Mouse (Mus musculus) kidney, postnatal 14 days (tissue): ENCODE data around the gene Actb.

Experiments used
- DNase-seq: peaks from one replicate; pipeline ENCODE4 v3.0.0; 2022; ENCODE audit warnings: mixed read lengths

The Actb gene

GRCm38 (mm10) chr5:142906532-142907047, at the start of gene Actb:
Gene Actb, minus strand, starts transcription at chr5:142906754.
- peak; percentile 98 for DNase-seq

- no peak for DNase-seq
These were observed 47.1 kb upstream of the Actb start for GRCm38 (mm10) chr5:142953641-142954040.

DNA sequence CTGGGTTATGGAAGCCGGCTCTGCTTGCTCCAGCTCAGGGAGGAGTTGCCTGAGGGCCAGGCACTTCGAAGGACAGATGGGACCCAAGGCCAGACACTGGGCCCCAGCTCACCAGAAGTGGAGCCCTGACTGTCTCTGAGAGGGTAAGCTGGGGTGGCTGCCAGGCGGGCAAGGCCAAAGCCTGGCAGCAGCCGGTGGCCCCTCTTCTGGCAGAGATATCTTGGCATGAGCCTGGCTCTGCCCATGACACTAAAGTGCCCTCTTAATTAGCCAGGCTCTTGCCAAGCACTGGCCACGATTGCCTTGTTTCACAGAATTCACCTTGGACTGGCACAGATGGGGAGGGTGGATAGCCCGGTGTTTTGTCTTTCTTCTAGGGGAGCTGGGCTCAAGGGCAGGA, 43.9 kb upstream of the Actb start:
- DNase-seq = no peak

DNA sequence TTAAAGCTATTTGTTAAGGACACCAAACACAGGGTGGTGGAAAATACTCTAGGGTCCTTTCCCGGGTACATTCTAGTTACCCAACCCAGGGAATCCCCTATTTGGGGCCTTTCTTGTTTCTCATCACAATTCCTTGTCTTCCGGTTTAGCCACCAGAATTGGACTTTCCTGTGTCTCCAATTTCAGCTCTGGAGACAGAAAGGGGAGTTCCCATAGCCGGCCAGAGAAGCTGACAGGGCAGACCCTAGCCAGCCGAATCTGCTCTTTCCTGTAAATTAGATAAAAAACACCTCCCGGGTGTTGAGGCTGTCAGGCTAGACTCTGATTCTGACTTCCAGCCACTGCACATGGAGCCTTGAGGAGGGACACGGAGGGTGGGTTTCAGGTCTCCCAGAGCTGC, 43.0 kb upstream of the Actb start:
- DNase-seq = peak; percentile 37

DNA sequence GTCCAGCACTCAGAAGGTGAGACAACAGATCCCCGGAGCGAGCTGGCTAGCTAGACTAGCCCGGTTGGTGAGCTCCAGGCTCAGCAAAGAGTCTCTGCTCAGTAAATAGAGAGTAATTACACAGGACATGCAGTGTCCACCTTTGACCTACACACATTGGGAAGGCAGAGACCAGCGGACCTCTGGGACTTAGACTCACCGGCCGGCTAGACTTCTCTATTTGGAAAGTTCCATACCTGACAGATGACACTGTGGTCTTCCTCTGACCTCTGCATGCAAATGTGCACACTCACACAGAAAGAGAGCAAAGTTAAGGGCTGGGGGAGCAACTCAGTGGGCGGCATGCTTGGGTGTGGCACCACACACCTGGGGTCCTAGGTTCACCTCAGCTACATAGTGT, 40.9 kb upstream of the Actb start:
- DNase-seq = no peak

DNA sequence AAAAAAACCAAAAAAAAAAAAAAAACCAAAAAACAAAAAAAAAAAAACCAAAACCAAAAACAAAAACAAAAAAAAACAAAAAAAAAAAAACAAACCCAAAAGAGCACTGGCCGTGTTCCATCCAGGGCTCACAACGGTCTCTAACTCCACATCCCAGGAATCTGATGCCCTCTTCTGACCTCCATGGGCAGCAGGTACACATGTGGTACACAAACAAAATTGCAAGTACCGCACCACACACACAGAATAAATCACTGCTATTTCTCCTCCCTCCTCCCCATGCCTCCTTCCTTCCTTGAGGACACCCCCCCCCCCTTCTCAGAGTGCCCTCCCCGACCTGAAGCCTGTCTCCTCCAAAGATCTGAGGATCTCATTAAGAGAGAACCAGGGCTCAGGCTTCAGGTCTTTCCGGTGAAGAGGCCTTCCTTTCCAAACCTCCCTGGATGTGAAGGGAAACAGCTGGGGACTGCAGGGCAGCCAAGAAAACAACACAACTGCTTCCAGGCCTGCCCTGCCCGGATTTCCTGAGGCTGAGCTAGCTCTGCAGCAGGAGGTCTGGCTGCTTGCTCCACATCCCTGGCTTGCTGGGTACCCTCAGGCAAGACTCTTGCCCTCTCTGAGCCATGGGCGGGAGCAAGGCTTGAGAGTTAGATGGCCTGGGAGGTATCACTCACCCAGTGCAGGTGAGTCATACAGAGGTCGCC, 38.6 kb upstream of the Actb start:
- peak; percentile 82 for DNase-seq

DNA sequence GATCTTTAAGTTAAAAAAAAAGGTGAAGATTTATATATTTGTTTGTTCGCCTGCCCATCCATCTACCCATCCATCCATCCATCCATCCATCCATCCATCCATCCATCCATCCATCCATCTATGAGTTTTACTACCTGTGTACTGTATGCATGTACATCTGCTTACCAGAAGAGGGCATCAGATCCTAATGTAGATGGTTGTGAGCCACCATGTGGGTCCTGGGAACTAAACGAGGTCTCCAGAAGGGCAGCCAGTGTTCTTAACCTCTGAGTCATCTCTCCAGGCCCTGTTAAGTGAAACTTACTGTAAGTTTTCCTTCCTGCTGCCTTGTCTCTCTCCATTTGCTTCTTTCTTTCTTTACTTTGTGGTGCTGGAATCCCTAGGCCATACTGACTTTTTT, 33.8 kb upstream of the Actb start:
- no peak for DNase-seq

DNA sequence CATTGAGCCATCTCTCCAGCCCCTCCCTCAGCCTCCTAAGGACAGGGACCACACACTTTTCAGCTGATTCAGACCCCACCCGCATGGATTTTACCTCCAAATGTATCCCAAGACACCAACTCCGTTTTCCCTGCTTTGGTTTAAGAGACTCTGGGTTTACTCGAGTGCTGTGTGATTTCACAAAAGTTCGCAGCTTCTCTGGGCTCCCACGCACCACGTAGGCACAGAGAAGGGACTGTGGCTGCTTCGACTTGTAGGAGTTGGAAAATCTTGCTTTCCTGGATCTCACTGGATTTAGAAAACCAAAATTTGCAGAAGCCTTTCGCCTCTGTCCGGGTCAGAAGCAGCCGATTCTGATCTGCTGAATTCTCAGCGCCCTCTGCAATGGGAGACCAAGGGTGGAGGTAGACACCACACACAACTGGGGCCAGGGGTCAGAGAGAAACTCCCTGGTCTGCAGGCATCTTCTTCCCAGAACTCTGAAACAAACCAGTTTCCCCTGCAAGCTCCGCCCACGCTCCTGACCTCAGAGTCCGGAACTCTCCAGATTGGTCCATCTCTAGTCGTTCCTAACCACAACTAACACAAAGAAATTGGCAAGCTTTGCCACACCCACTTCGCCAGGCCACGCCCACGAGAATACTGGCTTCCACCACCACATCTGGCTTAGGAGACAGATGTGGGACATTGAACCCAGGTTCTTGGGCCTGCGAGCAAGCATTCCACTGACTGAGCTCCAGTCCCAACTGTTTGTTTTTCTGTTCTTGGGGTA, 31.6 kb upstream of the Actb start:
- peak; percentile 51 for DNase-seq

GRCm38 (mm10) chr5:142936336-142936719, 29.8 kb upstream of the Actb start:
- DNase-seq = peak; percentile 85

DNA sequence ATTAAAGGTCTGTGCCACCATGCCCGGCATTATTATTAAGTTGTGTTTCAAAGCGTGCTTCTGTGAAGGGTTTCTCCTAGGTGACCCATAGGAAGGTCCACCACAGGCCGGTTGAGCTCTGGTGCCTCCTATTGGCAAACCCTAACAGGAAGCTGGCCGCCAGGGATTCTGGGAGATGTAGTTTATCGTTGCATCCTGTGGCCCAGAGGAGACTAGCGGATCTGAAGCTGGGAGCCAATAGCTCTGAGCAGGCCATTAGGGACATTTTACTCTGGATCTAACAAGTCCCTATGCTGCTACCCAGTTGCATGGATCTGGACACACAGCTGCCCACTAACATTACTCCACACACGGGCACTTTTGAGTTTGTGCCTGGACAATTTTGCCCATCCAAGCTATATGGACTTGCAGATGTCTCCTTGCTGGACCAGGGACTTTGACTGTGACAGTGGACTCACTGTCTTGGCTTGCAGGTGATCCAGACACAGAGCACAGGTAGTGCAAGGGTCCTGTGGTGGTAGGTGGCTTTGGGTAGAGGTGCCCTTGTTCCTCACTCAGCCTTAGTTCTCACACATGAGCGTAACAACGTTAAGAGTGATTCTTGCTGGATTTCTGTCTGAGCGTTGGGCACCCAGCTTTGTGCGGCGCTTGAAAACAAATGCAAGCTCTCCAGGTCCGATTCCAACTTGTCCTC, 29.2 kb upstream of the Actb start:
- DNase-seq = peak; percentile 86

GRCm38 (mm10) chr5:142932731-142933130, 26.2 kb upstream of the Actb start:
- no peak for DNase-seq

GRCm38 (mm10) chr5:142932084-142932685, 25.6 kb upstream of the Actb start:
- DNase-seq = peak; percentile 91

DNA sequence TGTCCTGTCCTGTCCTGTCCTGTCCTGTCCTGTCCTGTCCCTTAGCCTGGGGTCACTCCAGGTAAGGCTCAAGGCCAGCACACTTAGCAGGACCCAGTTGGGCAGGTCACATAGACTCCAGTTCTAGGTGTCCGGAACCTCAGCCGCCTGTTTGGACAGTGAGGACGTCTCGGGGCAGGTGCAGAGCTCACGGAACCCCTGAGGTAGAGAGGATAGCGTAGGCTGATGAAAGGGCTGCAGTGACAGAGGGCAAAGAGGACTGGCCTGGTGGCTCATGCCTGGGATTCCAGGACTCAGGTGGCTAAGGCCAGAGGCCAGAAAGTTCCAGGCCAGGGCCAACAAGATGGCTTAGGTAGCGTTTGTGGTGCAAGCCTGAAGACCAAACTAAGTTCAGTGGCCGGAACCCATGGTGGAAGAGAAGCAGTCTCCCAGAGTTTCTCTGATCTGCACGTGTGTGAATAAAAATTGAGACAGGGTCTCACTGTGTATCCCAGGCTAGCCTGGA, 24.7 kb upstream of the Actb start:
- DNase-seq = no peak

DNA sequence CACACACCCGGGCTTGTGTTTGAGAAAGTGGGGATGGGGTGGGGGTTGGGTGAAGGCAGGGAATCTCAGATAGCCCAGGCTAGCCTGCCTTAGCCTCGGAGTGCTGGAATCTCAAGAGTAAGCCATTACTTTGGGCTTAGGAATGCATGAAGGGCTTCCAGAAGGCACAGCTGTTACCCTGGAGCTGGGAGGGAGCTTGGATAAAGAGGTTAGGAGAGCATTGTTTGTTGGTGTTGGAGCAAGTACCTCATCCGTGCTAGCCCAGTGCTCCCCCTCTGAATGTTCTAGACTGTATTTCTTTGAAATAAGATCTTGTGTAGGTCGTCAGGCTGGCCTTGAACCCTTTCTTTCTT, 22.8 kb upstream of the Actb start:
- no peak for DNase-seq

DNA sequence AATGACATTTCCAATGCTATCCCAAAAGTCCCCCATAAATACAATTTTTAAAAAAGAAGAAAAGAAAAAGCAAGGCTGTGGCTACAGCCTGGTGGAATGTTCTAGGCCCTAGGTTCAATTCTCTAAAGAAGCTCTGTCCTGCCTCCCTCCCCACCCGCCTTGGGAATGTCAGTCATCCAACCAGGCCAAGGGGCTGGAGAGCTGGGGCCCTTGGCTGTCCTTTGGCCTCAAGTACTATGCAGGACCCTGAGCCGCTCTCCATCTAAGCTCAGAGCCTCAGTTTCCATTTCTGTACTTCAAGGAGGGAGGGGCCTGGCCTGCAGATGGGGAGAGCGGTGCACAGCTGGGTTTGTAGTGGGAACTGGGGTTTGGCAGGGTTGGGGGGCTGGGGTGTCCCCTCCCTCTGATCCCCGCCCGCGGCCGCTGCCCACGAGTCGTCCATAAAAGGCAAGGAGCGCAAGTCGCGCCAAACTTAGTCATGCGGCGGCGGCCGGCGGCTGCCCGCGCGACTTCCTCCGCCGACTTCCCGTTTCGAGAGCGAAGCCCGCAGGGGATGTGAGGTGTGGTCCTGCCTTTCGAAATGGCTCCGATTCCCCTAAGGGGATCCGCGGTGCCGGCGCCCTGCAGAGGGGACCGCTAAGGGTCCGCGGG, 22.3 kb upstream of the Actb start:
- peak; percentile 88 for DNase-seq

DNA sequence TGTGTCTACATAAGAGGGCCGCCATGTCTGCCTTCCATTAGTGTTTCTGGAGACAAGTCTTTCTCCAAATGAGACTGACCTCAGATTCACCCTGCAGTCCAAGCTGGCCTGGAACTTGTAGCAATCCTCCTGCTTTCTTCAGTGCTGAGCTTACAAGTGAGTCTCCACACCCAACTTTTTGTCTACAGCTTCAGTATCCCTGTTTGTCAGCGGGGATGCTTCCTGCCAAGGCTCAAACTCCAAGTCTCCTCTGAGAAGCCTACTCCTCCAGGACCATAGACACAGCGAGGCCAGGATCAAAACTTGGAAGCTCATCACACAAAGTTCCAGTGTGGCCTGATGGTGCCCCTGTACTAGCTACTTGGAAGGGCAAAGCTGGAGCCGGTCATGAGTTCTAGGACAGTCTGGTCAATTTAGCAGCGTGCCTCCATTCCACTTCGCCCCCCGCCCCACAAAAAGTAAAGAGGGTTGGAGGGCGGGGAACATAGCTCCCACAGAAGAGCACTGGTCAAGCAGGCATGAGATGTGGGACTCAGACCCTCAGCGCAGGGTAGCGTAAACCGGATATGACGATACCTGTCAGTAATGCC, 20.9 kb upstream of the Actb start:
- DNase-seq = no peak

DNA sequence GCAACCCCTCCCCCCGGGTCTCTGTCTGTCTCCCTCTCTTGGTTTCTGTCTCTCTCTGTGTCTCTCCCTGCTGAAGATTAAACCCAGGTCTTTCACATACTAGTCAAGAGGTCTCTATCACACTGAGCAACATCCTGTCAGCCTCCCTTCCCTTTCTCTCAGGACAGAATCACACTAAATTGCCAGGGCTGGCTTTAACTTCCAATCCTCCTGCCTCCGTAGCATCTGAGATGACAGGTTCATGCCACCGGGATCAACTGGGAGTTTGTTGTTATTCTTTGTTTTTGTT, 20.3 kb upstream of the Actb start:
- no peak for DNase-seq

GRCm38 (mm10) chr5:142926204-142926939, 19.8 kb upstream of the Actb start:
- DNase-seq = peak; percentile 79

- DNase-seq = no peak
These were observed 17.9 kb upstream of the Actb start for GRCm38 (mm10) chr5:142924336-142924959.

GRCm38 (mm10) chr5:142923781-142924180, 17.2 kb upstream of the Actb start:
- no peak for DNase-seq

GRCm38 (mm10) chr5:142922251-142922650, 15.7 kb upstream of the Actb start:
- DNase-seq = no peak
